Mouse (Mus musculus) small intestine, adult 2 months (tissue): ENCODE measurements around the gene Rab30.

Source experiments
- CTCF ChIP-seq: fragments of 200-500 bp; IDR thresholded peaks from 2 replicates; pipeline ENCODE4 v1.5.1; 2012; ENCODE audit warnings: low read depth, mild to moderate bottlenecking, control low read depth, inconsistent platforms, low read length, moderate library complexity, mixed read lengths; ENCODE audit not compliant: insufficient replicate concordance, insufficient read length; ENCODE audit errors: extremely low read depth
- POLR2A ChIP-seq: fragments of 200-500 bp; IDR thresholded peaks from 2 replicates; pipeline ENCODE4 v1.6.1; 2012; ENCODE audit warnings: low read depth, mild to moderate bottlenecking, control low read depth, inconsistent platforms, low read length, moderate library complexity

GRCm38 (mm10) chr7:92703661-92704060 is 37.7 kb upstream of the Rab30 start:
- TF ChIP-seq CTCF = no peak
- no peak for TF ChIP-seq POLR2A
